ENCODE assay signal across 8 mouse cellular contexts in genomic region chr9:123215621-123216440, GRCm38 (mm10). TPM values are rescaled to one million over a fixed set of nuclear protein-coding genes. Genes with fewer than 3 reads are reported as not detected.
DNase-seq lines count a peak whose midpoint lies in the region; ATAC-seq lines count a peak whose summit lies in the region.

Gene Cdcp1 (minus strand): TSS chr9:123216038.

- no peaks in the 10 kb centered on the region for H3K9me3 ChIP-seq in neural tube, embryonic 11.5 days (ENCODE audit: control insufficient read depth, low read length)
- no peaks in the 10 kb centered on the region for H3K9me3 ChIP-seq in hindbrain, embryonic 10.5 days
- no peaks in the 10 kb centered on the region for H3K9me3 ChIP-seq in limb, embryonic 12.5 days
- no peaks in the 10 kb centered on the region for H3K9me3 ChIP-seq in midbrain, embryonic 13.5 days

- intact Hi-C loops in gastrocnemius, postnatal 14 days (cut with DNase I; ENCODE audit: low total_unique reads) = no loop called here
- intact Hi-C loops in left cerebral cortex, postnatal 10 days (cut with DNase I) = no loop called here

- DNase-seq in neural tube, embryonic 11.5 days (ENCODE audit: low spot score) = no peak
- DNase-seq in neural tube, embryonic 10.5 days (ENCODE audit: extremely low spot score, low spot score) = no peak
- DNase-seq in hindbrain, embryonic 10.5 days (ENCODE audit: low spot score) = no peak
- DNase-seq in gastrocnemius, postnatal 14 days = no peak
- no peak for DNase-seq in left cerebral cortex, postnatal 10 days (ENCODE audit: extremely low spot score in 1 of 2, low spot score in 2 of 2)
- no peak for DNase-seq in frontal cortex, postnatal 14 days (ENCODE audit: low spot score in 2 of 2)

- 8% methylated on average over 34 of the region's 45 CpGs for WGBS in neural tube, embryonic 11.5 days
- WGBS in hindbrain, embryonic 10.5 days = 6% methylated on average over 45 of the region's 45 CpGs
- WGBS in limb, embryonic 12.5 days = 6% methylated on average over 44 of the region's 45 CpGs
- WGBS in midbrain, embryonic 13.5 days = 6% methylated on average over 45 of the region's 45 CpGs

- H3K4me2 ChIP-seq in neural tube, embryonic 11.5 days (ENCODE audit: low read depth) = peak within 1 kb of the TSS; percentile 23
- H3K4me2 ChIP-seq in limb, embryonic 12.5 days = peak within 1 kb of the TSS; percentile 66
- peak within 1 kb of the TSS; percentile 48 for H3K4me2 ChIP-seq in midbrain, embryonic 13.5 days (replicated peaks)

- H3K4me1 ChIP-seq in neural tube, embryonic 11.5 days (ENCODE audit: control insufficient read depth, insufficient read depth, low read length) = no peaks in the 10 kb centered on the region
- peaks cover 9% of the 10 kb centered on the region for H3K4me1 ChIP-seq in hindbrain, embryonic 10.5 days (replicated peaks)
- H3K4me1 ChIP-seq in limb, embryonic 12.5 days (replicated peaks) = peaks cover 5% of the 10 kb centered on the region; the same call in 1 of the 2 replicates
- H3K4me1 ChIP-seq in midbrain, embryonic 13.5 days (replicated peaks) = peaks cover 8% of the 10 kb centered on the region

- H3K9ac ChIP-seq in neural tube, embryonic 11.5 days (ENCODE audit: low read length) = no peak within 1 kb of the TSS
- H3K9ac ChIP-seq in limb, embryonic 12.5 days (replicated peaks) = peak within 1 kb of the TSS; percentile 47
- H3K9ac ChIP-seq in midbrain, embryonic 13.5 days (replicated peaks) = no peak within 1 kb of the TSS

- peaks cover 13% of the 10 kb centered on the region for H3K27me3 ChIP-seq in neural tube, embryonic 11.5 days (ENCODE audit: control insufficient read depth, insufficient read depth, low read length)
- peaks cover 34% of the 10 kb centered on the region for H3K27me3 ChIP-seq in hindbrain, embryonic 10.5 days (ENCODE audit: insufficient read depth, poor library complexity, severe bottlenecking)
- peaks cover 32% of the 10 kb centered on the region for H3K27me3 ChIP-seq in limb, embryonic 12.5 days
- H3K27me3 ChIP-seq in midbrain, embryonic 13.5 days = peaks cover 27% of the 10 kb centered on the region

- no peak for ATAC-seq in neural tube, embryonic 11.5 days (ENCODE audit: insufficient read depth, low FRiP score, low TSS enrichment)
- peak; percentile 56; the same call in 1 of the 2 replicates for ATAC-seq in limb, embryonic 12.5 days (ENCODE audit: insufficient number of reproducible peaks, insufficient read depth, low FRiP score, low TSS enrichment, low read depth)
- no peak for ATAC-seq in midbrain, embryonic 13.5 days

- H3K4me3 ChIP-seq in neural tube, embryonic 11.5 days (ENCODE audit: low read depth, low read length) = no peak within 1 kb of the TSS
- peak within 1 kb of the TSS; percentile 50 for H3K4me3 ChIP-seq in hindbrain, embryonic 10.5 days
- peak within 1 kb of the TSS; percentile 41 for H3K4me3 ChIP-seq in limb, embryonic 12.5 days (replicated peaks)
- peak within 1 kb of the TSS; percentile 11 for H3K4me3 ChIP-seq in midbrain, embryonic 13.5 days (replicated peaks)

- no peaks in the 10 kb centered on the region for H3K36me3 ChIP-seq in neural tube, embryonic 11.5 days (ENCODE audit: control insufficient read depth, insufficient read depth, low read length)
- H3K36me3 ChIP-seq in hindbrain, embryonic 10.5 days = no peaks in the 10 kb centered on the region
- H3K36me3 ChIP-seq in limb, embryonic 12.5 days = no peaks in the 10 kb centered on the region
- H3K36me3 ChIP-seq in midbrain, embryonic 13.5 days = no peaks in the 10 kb centered on the region

- no peak within 1 kb of the TSS for H3K27ac ChIP-seq in neural tube, embryonic 11.5 days (ENCODE audit: low read depth, low read length)
- peak within 1 kb of the TSS; percentile 62; the same call in 1 of the 2 replicates for H3K27ac ChIP-seq in hindbrain, embryonic 10.5 days
- H3K27ac ChIP-seq in limb, embryonic 12.5 days = no peak within 1 kb of the TSS
- no peak within 1 kb of the TSS for H3K27ac ChIP-seq in midbrain, embryonic 13.5 days

RNA-seq across cellular contexts. Expression of gene Cdcp1, which starts in this region (rescaled TPM):
- 0.58 and 0.89 TPM in 2 replicates for polyA plus RNA-seq in neural tube, embryonic 11.5 days (2014; fragmentation: Nextera tagmentation; extraction: Ambion mirVana)
- 1.9 and 3.5 TPM in 2 replicates for polyA plus RNA-seq in hindbrain, embryonic 10.5 days (2016; fragmentation: Nextera tagmentation; extraction: Ambion mirVana)
- polyA plus RNA-seq in limb, embryonic 12.5 days (2016; fragmentation: Nextera tagmentation; extraction: Ambion mirVana) = 3.6 and 3.8 TPM in 2 replicates
- 0.04 and 0.05 TPM in 2 replicates for polyA plus RNA-seq in midbrain, embryonic 13.5 days (2015; fragmentation: Nextera tagmentation; extraction: Ambion mirVana)
- total RNA-seq in gastrocnemius, postnatal 14 days (2021) = not detected
- total RNA-seq in left cerebral cortex, postnatal 10 days (2021) = under 1 TPM; 0.13 to 0.16 TPM
